Mouse (Mus musculus) myocyte (in vitro differentiated cells): Measurements from ENCODE around the gene Sstr3.

Experiments used
- CEBPB ChIP-seq: IDR thresholded peaks from 2 replicates; pipeline ENCODE4 v1.6.1; 2011; ENCODE audit warnings: mild to moderate bottlenecking, moderate library complexity; ENCODE audit not compliant: poor library complexity, insufficient read depth, severe bottlenecking
- E2F4 ChIP-seq: IDR thresholded peaks from one replicate; pipeline ENCODE4 v1.6.1; 2011; ENCODE audit warnings: mild to moderate bottlenecking, control low read depth, moderate library complexity; ENCODE audit not compliant: insufficient read depth
- MAX ChIP-seq: IDR thresholded peaks from one replicate; pipeline ENCODE4 v1.6.1; 2011; ENCODE audit warnings: low read depth, mild to moderate bottlenecking, control low read depth
- MYOD1 ChIP-seq, 3 experiments: IDR thresholded peaks; one replicate each; pipeline ENCODE4 v1.6.1; 2011; ENCODE audit warnings: control low read depth in 2 of 3, low read depth in 2 of 3, mild to moderate bottlenecking in 2 of 3, moderate library complexity in 1 of 3; ENCODE audit not compliant: insufficient read length in 2 of 3, control insufficient read depth in 1 of 3
- MYOG ChIP-seq, 3 experiments: IDR thresholded peaks; one replicate each; pipeline ENCODE4 v1.6.1; 2011; ENCODE audit warnings: control low read depth in 2 of 3, low read depth in 2 of 3, mild to moderate bottlenecking in 2 of 3; ENCODE audit not compliant: insufficient read length in 2 of 3, control insufficient read depth in 1 of 3, insufficient read depth in 1 of 3
- POLR2A ChIP-seq: IDR thresholded peaks from one replicate; pipeline ENCODE4 v1.6.1; 2011; ENCODE audit warnings: low read depth, mild to moderate bottlenecking, control low read depth, moderate library complexity; ENCODE audit not compliant: insufficient read length
- POLR2AphosphoS2 ChIP-seq: IDR thresholded peaks from one replicate; pipeline ENCODE4 v1.6.1; 2011; ENCODE audit warnings: low read depth, control low read depth; ENCODE audit not compliant: insufficient read length
- REST ChIP-seq: IDR thresholded peaks from one replicate; pipeline ENCODE4 v1.6.1; 2011; ENCODE audit warnings: mild to moderate bottlenecking, control low read depth, moderate library complexity; ENCODE audit not compliant: insufficient read depth, insufficient read length
- SRF ChIP-seq: IDR thresholded peaks from one replicate; pipeline ENCODE4 v1.6.1; 2011; ENCODE audit warnings: low read depth; ENCODE audit not compliant: control insufficient read depth, insufficient read length
- TCF12 ChIP-seq: IDR thresholded peaks from one replicate; pipeline ENCODE4 v1.6.1; 2011; ENCODE audit warnings: mild to moderate bottlenecking, control low read depth; ENCODE audit not compliant: poor library complexity, insufficient read depth, severe bottlenecking
- TCF3 ChIP-seq: IDR thresholded peaks from one replicate; pipeline ENCODE4 v1.6.1; 2011; ENCODE audit warnings: low read depth, control low read depth; ENCODE audit not compliant: insufficient read length
- USF1 ChIP-seq: IDR thresholded peaks from one replicate; pipeline ENCODE4 v1.6.1; 2011; ENCODE audit warnings: low read depth, mild to moderate bottlenecking, control low read depth, moderate library complexity

GRCm38 (mm10) chr15:78521892-78522291, 22.6 kb downstream of the Sstr3 start:
- TF ChIP-seq MAX (no peak), POLR2A (no peak), TCF12 (no peak), USF1 (no peak), REST (no peak), CEBPB (no peak), E2F4 (no peak), POLR2AphosphoS2 (peak; percentile 32), MYOG (IDR thresholded peaks at IDR 0.05; ENCODE audit: control insufficient read depth in 1 of 3, insufficient read depth in 1 of 3, insufficient read length in 2 of 3, low read depth in 2 of 3) (no peak), MYOD1 (IDR thresholded peaks at IDR 0.05; ENCODE audit: control insufficient read depth in 1 of 3, insufficient read length in 2 of 3, low read depth in 2 of 3) (no peak), SRF (no peak), TCF3 (no peak)
